Mouse (Mus musculus): ENCODE data around the gene Scpep1.

Gene Scpep1

GRCm38 (mm10) chr11:88888996-88889395 is 66.3 kb downstream of the Scpep1 start:
- DNase-seq (ENCODE audit: extremely low read depth, low read depth, low spot score) = no peak

- DNase-seq (ENCODE audit: extremely low read depth, low read depth, low spot score) = no peak
Measured at GRCm38 (mm10) chr11:88884376-88885065, 70.7 kb downstream of the Scpep1 start.

- no peak for DNase-seq (ENCODE audit: extremely low read depth, low read depth, low spot score)
Measured at GRCm38 (mm10) chr11:88878011-88878410, 77.3 kb downstream of the Scpep1 start.

All from fat pad, adult 2 months (tissue).